Mouse (Mus musculus) gastrocnemius, adult 2 months (tissue): ENCODE measurements around the gene Auts2. TPM values are rescaled to one million over a fixed set of nuclear protein-coding genes. Genes with fewer than 3 reads are reported as not detected.

Experiments
- DNase-seq: peaks from one replicate; pipeline ENCODE4 v3.0.0; 2022
- H3K27ac ChIP-seq: fragments of 200-600 bp; 2 replicates; pipeline ENCODE4 v1.8.1; 2022; ENCODE audit warnings: mild to moderate bottlenecking
- H3K4me3 ChIP-seq: fragments of 200-600 bp; 2 replicates; pipeline ENCODE4 v1.8.1; 2022; ENCODE audit warnings: mild to moderate bottlenecking, moderate library complexity
- CTCF ChIP-seq: fragments of 200-600 bp; IDR thresholded peaks from 2 replicates; pipeline ENCODE4 v1.8.1; 2022; ENCODE audit warnings: antibody characterized with exemption, mild to moderate bottlenecking, moderate library complexity
- intact Hi-C: fragments of 180-260 bp; cut with DNase I; formaldehyde crosslinking; loops from one replicate; pipeline ENCODE4 v1.15.1; 2025
- total RNA-seq, 2 experiments: library from RNA; stranded (reverse); gene quantifications; 2 replicates each; pipeline ENCODE4 v1.2.3; 2021

Auts2 gene
- total RNA-seq, 2 experiments from 2014 or later = 13.0 to 31.1 TPM

- Histone ChIP-seq H3K4me3 (no peak overlapping the region), H3K27ac (no peak overlapping the region)
- intact Hi-C loops = no loop called here
- no peak for DNase-seq
- TF ChIP-seq CTCF = no peak
These were observed 839.4 kb downstream of the Auts2 start for GRCm38 (mm10) chr5:131703729-131704128.

- no peak for TF ChIP-seq CTCF
- no peak for DNase-seq
- no peak overlapping the region for H3K4me3 ChIP-seq
- H3K27ac ChIP-seq = no peak overlapping the region
- intact Hi-C loops = no loop called here
These were observed 840.2 kb downstream of the Auts2 start for GRCm38 (mm10) chr5:131702840-131703392.

GRCm38 (mm10) chr5:131698900-131699299 lies 844.2 kb downstream of the Auts2 start:
- H3K4me3 ChIP-seq = no peak overlapping the region
- no peak overlapping the region for H3K27ac ChIP-seq
- intact Hi-C loops = no loop called here
- TF ChIP-seq CTCF = no peak
- DNase-seq = no peak

- Histone ChIP-seq H3K27ac (no peak overlapping the region), H3K4me3 (no peak overlapping the region)
- DNase-seq = peak; percentile 77
- intact Hi-C loops = no loop called here
- no peak for TF ChIP-seq CTCF
These were observed 852.4 kb downstream of the Auts2 start for GRCm38 (mm10) chr5:131690781-131691180.

GRCm38 (mm10) chr5:131686956-131687618 lies 856.1 kb downstream of the Auts2 start:
- Histone ChIP-seq H3K4me3 (no peak overlapping the region), H3K27ac (no peak overlapping the region)
- no peak for TF ChIP-seq CTCF
- intact Hi-C loops = no loop called here
- no peak for DNase-seq

- Histone ChIP-seq H3K27ac (no peak overlapping the region), H3K4me3 (no peak overlapping the region)
- TF ChIP-seq CTCF = no peak
- intact Hi-C loops = no loop called here
- no peak for DNase-seq
These were observed 862.9 kb downstream of the Auts2 start for GRCm38 (mm10) chr5:131680127-131680845.

- Histone ChIP-seq H3K27ac (no peak overlapping the region), H3K4me3 (no peak overlapping the region)
- DNase-seq = no peak
- TF ChIP-seq CTCF = no peak
- intact Hi-C loops = no loop called here
These were observed 863.6 kb downstream of the Auts2 start for GRCm38 (mm10) chr5:131679523-131679922.

- no peak for TF ChIP-seq CTCF
- intact Hi-C loops = no loop called here
- H3K27ac ChIP-seq = no peak overlapping the region
- no peak for DNase-seq
- H3K4me3 ChIP-seq = no peak overlapping the region
These were observed 865.6 kb downstream of the Auts2 start for GRCm38 (mm10) chr5:131677518-131677917.

- DNase-seq = peak; percentile 65
These were observed 869.4 kb downstream of the Auts2 start for GRCm38 (mm10) chr5:131673696-131674095.

GRCm38 (mm10) chr5:131665068-131665467 lies 878.1 kb downstream of the Auts2 start:
- DNase-seq = no peak
- no peak overlapping the region for H3K4me3 ChIP-seq
- TF ChIP-seq CTCF = no peak
- H3K27ac ChIP-seq = no peak overlapping the region
- intact Hi-C loops = no loop called here

More at GRCm38 (mm10) chr5:131673696-131674095, 869.4 kb downstream of the Auts2 start:
- no peak for TF ChIP-seq CTCF
- Histone ChIP-seq H3K4me3 (no peak overlapping the region), H3K27ac (no peak overlapping the region)
- intact Hi-C loops = no loop called here

GRCm38 (mm10) chr5:131664657-131665056 lies 878.5 kb downstream of the Auts2 start:
- intact Hi-C loops = no loop called here
- TF ChIP-seq CTCF = no peak
- no peak overlapping the region for H3K4me3 ChIP-seq
- no peak overlapping the region for H3K27ac ChIP-seq
- no peak for DNase-seq

GRCm38 (mm10) chr5:131662657-131663056 lies 880.5 kb downstream of the Auts2 start:
- DNase-seq = peak; percentile 74
- intact Hi-C loops = no loop called here
- TF ChIP-seq CTCF = no peak
- no peak overlapping the region for H3K4me3 ChIP-seq
- no peak overlapping the region for H3K27ac ChIP-seq

GRCm38 (mm10) chr5:131658822-131659515 lies 884.2 kb downstream of the Auts2 start:
- intact Hi-C loops = no loop called here
- Histone ChIP-seq H3K27ac (no peak overlapping the region), H3K4me3 (no peak overlapping the region)
- no peak for DNase-seq
- TF ChIP-seq CTCF = no peak
